In the genomic region with DNA sequence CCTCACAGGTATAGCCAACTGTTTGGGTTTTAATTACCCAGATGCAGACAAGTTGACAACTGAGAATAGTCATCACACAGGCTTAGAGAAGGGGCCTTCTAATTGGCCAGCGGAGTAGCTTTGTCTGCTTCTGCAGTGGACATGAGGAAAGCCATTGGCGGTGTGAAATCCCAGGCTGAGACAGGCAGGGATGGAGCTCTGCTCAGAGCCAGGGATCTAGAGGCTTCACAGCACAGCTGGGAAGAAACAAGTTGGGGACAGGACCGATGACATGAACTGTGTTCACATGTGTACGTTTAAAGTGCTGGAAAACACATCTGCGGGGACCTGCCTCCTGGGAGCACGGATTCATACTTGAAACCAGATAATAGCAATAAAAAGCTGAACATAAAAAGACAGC, we compare ENCODE assay signal across 16 mouse cellular contexts. TPM values are rescaled to one million over a fixed set of nuclear protein-coding genes. Genes with fewer than 3 reads are reported as not detected.
"Had no signal": no experiment of that assay in that cellular context is flagged by ENCODE, and none has a peak within 500 bp of the region (broad histone marks: within the 10 kb centered on the region; RNA-seq: fewer than 3 reads in every experiment).

No protein-coding gene starts in this region.

- H3K4me1 ChIP-seq: limb, embryonic 15.5 days; midbrain, embryonic 12.5 days; neural tube, embryonic 13.5 days had no signal

- H3K9ac ChIP-seq: kidney, embryonic 15.5 days; limb, embryonic 15.5 days; liver, embryonic 14.5 days; midbrain, embryonic 12.5 days; neural tube, embryonic 13.5 days; stomach, embryonic 15.5 days had no signal

- H3K9me3 ChIP-seq: kidney, embryonic 15.5 days; limb, embryonic 15.5 days; midbrain, embryonic 12.5 days; neural tube, embryonic 13.5 days; stomach, embryonic 15.5 days had no signal

- ATAC-seq: midbrain, embryonic 16.5 days had no signal

- H3K36me3 ChIP-seq: kidney, embryonic 15.5 days; limb, embryonic 15.5 days; midbrain, embryonic 12.5 days; neural tube, embryonic 13.5 days; stomach, embryonic 15.5 days had no signal

- H3K4me2 ChIP-seq: kidney, embryonic 15.5 days; limb, embryonic 15.5 days; midbrain, embryonic 12.5 days; neural tube, embryonic 13.5 days; stomach, embryonic 15.5 days had no signal

- H3K27ac ChIP-seq: kidney, embryonic 15.5 days; layer of hippocampus, adult 2 months; limb, embryonic 15.5 days; liver, embryonic 14.5 days; midbrain, embryonic 12.5 days; neural tube, embryonic 13.5 days; stomach, embryonic 15.5 days had no signal

- H3K27me3 ChIP-seq: kidney, embryonic 15.5 days; limb, embryonic 15.5 days; midbrain, embryonic 12.5 days; neural tube, embryonic 13.5 days; stomach, embryonic 15.5 days had no signal

- H3K4me3 ChIP-seq: kidney, embryonic 15.5 days; layer of hippocampus, adult 2 months; limb, embryonic 15.5 days; midbrain, embryonic 12.5 days; neural tube, embryonic 13.5 days; stomach, embryonic 15.5 days had no signal

- DNase-seq: kidney, adult 2 months; kidney, postnatal 36 days; left cerebral cortex, postnatal 4 days; lung, adult 18-20 months; retina, postnatal 1 day; right cerebral cortex, postnatal 4 days; thymus, postnatal 4 days had no signal

RNA-seq across cellular contexts. Expression of a gene that starts 54.5 kb away (rescaled TPM):
- total RNA-seq: layer of hippocampus, adult 2 months; layer of hippocampus, postnatal 10 days had no signal
